Mouse (Mus musculus): ENCODE measurements around the gene Pkn1. TPM values are rescaled to one million over a fixed set of nuclear protein-coding genes. Genes with fewer than 3 reads are reported as not detected.

Gene Pkn1
- total and polyA plus RNA-seq, 3 experiments: 89.4 to 153 (median 104) TPM

DNA sequence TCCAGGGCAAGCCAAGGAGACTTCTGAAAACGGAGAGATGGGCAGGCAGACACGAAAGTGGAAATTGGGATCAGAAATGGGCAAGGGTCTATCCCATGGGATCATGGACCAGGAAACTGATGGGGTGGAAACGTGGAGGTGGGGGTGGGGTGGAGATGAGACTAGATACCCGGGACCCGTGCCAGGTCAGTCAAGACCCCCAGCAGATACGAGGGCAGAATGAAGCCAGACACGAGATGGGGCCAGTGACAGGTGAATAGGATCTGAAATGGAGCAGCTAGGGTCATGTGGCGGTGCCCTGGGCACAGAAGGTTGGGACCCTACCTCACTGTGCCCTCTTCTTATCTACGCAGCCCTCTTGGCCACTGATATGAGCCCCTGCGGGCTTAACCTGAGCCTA is 31.5 kb downstream of the Pkn1 start:
- Histone ChIP-seq H3K9me3 (replicated peaks) (peaks cover 13% of the 10 kb centered on the region), H3K4me1 (ENCODE audit: insufficient read depth, low read depth, low read length) (peaks cover 19% of the 10 kb centered on the region), H3K36me3 (replicated peaks) (peaks cover 81% of the 10 kb centered on the region), H3K27me3 (ENCODE audit: insufficient read depth, low read length) (no peaks in the 10 kb centered on the region; the same call in 1 of the 2 replicates), H3K4me3 (ENCODE audit: low read depth, low read length) (peak overlapping the region; percentile 13; the same call in 1 of the 2 replicates)
- TF ChIP-seq CTCF (IDR thresholded peaks at IDR 0.05; ENCODE audit: low read depth, low read length): no peak
- TF ChIP-seq POLR2AphosphoS5 (IDR thresholded peaks at IDR 0.05; ENCODE audit: insufficient replicate concordance, low read depth, low read length): no peak; the same call in 1 of the 2 replicates
- TF ChIP-seq TAL1 (conservative IDR thresholded peaks at IDR 0.05; ENCODE audit: low read depth, low read length): no peak
- no peak for TF ChIP-seq GATA1 (IDR thresholded peaks at IDR 0.05; ENCODE audit: borderline replicate concordance, low read length)
- no peak for TF ChIP-seq GATA2 (IDR thresholded peaks at IDR 0.05; ENCODE audit: borderline replicate concordance, low read depth, low read length)
- DNase-seq (ENCODE audit: low spot score): no peak
- ATAC-seq (ENCODE audit: extremely low read depth, insufficient number of reproducible peaks, low FRiP score, poor library complexity, severe bottlenecking): no peak

DNA sequence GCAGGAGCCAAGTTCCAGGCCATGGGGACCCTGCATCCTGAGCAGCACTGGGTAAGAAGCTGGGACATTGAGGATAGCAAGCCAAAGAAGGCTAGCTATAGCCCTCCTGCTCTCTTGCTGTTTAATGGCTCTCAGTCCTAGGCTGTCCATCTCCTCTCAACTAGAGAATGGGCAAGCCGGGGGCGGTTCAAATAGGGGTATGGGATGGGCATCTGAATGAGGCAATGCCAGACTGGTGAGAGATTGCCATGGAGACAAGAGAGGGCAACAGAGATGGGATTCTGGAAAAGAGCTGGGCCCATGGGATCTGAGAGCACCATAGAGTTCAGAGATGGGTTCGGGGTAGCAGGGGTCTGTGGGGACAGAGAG is 32.1 kb downstream of the Pkn1 start:
- DNase-seq (ENCODE audit: low spot score): no peak
- no peak for ATAC-seq (ENCODE audit: extremely low read depth, insufficient number of reproducible peaks, low FRiP score, poor library complexity, severe bottlenecking)

DNA sequence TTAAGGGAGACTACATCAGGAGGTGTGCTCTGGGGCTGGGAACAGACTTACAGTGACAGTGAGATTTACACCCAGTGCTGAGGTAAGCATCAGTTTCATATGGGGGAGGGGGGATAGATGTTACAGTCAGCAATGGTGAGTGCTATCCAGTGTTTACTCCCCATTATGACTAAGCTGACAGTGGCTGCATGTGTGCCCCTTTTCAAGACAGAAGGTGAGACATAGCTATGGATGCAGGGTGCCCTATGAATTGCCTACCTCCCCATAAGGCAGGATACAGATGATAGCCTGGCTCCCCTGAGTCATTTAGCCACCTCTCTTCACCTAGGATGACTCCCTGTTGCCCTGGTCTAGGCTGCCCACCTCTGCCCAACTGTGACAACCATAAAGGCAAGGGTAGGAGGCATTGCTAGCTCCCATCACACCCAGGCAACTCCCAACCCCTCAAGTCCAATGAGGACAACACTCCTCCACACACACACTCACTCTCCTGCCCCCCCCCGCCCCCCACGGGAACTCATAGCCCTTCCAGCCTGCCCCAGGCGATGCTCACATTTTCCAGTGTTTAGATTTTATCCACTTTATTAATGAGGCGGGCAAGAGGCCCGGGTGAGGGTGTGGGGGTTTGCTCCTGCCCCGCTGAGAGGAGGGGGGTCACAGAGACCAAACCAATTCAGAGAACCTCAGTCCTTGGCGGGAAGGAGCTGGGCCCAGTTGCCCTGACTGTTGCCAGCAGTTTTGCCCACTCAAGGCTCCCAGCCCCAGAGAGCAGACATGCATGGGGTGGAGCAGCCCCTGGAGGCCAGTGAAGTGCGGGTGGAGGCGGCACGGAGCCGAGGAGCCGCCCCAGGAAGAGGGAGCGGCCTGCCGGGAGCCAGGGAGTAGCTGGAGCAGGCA is 32.8 kb downstream of the Pkn1 start, which contains the start of gene Ptger1:
Gene Ptger1 (plus strand): TSS at position 710 of the 897 bp plus-strand sequence.
- Histone ChIP-seq H3K36me3 (replicated peaks) (peaks cover 80% of the 10 kb centered on the region), H3K9me3 (replicated peaks) (peaks cover 13% of the 10 kb centered on the region), H3K4me1 (ENCODE audit: insufficient read depth, low read depth, low read length) (peaks cover 27% of the 10 kb centered on the region), H3K4me3 (ENCODE audit: low read depth, low read length) (no peak within 1 kb of the TSS), H3K27me3 (ENCODE audit: insufficient read depth, low read length) (no peaks in the 10 kb centered on the region; the same call in 1 of the 2 replicates)
- ATAC-seq (ENCODE audit: extremely low read depth, insufficient number of reproducible peaks, low FRiP score, poor library complexity, severe bottlenecking) (no peak), DNase-seq (ENCODE audit: low spot score) (no peak)
- TF ChIP-seq POLR2AphosphoS5 (IDR thresholded peaks at IDR 0.05; ENCODE audit: insufficient replicate concordance, low read depth, low read length): peak; percentile 80
- TF ChIP-seq GATA1 (IDR thresholded peaks at IDR 0.05; ENCODE audit: borderline replicate concordance, low read length): no peak
- no peak for TF ChIP-seq TAL1 (conservative IDR thresholded peaks at IDR 0.05; ENCODE audit: low read depth, low read length)

More for the DNA sequence above, 32.1 kb downstream of the Pkn1 start:
- no peaks in the 10 kb centered on the region; the same call in 1 of the 2 replicates for H3K27me3 ChIP-seq (ENCODE audit: insufficient read depth, low read length)
- H3K4me3 ChIP-seq (ENCODE audit: low read depth, low read length): no peak overlapping the region
- peaks cover 26% of the 10 kb centered on the region for H3K4me1 ChIP-seq (ENCODE audit: insufficient read depth, low read depth, low read length)
- peaks cover 80% of the 10 kb centered on the region for H3K36me3 ChIP-seq (replicated peaks)
- no peak for TF ChIP-seq GATA1 (IDR thresholded peaks at IDR 0.05; ENCODE audit: borderline replicate concordance, low read length)
- no peak for TF ChIP-seq POLR2AphosphoS5 (IDR thresholded peaks at IDR 0.05; ENCODE audit: insufficient replicate concordance, low read depth, low read length)
- no peak for TF ChIP-seq TAL1 (conservative IDR thresholded peaks at IDR 0.05; ENCODE audit: low read depth, low read length)
- peaks cover 13% of the 10 kb centered on the region for H3K9me3 ChIP-seq (replicated peaks)

GRCm38 (mm10) chr8:83664931-83665625 is 33.9 kb downstream of the Pkn1 start:
- H3K36me3 ChIP-seq (replicated peaks): peaks cover 77% of the 10 kb centered on the region
- H3K4me1 ChIP-seq (ENCODE audit: insufficient read depth, low read depth, low read length): peaks cover 30% of the 10 kb centered on the region
- ATAC-seq (ENCODE audit: extremely low read depth, insufficient number of reproducible peaks, low FRiP score, poor library complexity, severe bottlenecking) (no peak), DNase-seq (ENCODE audit: low spot score) (no peak)
- H3K9me3 ChIP-seq (replicated peaks): peaks cover 13% of the 10 kb centered on the region
- TF ChIP-seq POLR2AphosphoS5 (IDR thresholded peaks at IDR 0.05; ENCODE audit: insufficient replicate concordance, low read depth, low read length) (no peak), CTCF (IDR thresholded peaks at IDR 0.05; ENCODE audit: low read depth, low read length) (no peak), GATA1 (IDR thresholded peaks at IDR 0.05; ENCODE audit: borderline replicate concordance, low read length) (no peak), TAL1 (conservative IDR thresholded peaks at IDR 0.05; ENCODE audit: low read depth, low read length) (no peak), GATA2 (IDR thresholded peaks at IDR 0.05; ENCODE audit: borderline replicate concordance, low read depth, low read length) (no peak)
- no peaks in the 10 kb centered on the region; the same call in 1 of the 2 replicates for H3K27me3 ChIP-seq (ENCODE audit: insufficient read depth, low read length)
- H3K4me3 ChIP-seq (ENCODE audit: low read depth, low read length): no peak overlapping the region

DNA sequence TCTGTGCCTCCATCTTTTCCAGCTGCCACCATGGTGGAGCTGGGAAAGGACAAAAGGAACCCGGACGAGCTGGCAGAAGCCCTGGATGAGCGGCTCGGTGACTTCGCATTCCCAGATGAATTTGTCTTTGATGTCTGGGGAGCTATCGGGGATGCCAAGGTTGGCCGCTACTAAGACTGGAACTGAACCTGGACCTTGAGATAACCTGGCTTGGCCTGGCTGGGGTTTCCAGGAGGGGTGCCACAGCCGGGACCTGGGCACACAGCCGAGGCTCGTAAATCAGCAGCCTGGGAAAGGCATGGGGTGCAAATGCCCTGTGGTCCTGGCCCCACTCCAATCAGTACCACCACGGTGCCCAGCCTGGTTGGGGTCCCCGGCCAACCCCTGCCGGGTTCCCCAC is 34.9 kb downstream of the Pkn1 start:
- Histone ChIP-seq H3K36me3 (replicated peaks) (peaks cover 71% of the 10 kb centered on the region), H3K4me1 (ENCODE audit: insufficient read depth, low read depth, low read length) (peaks cover 30% of the 10 kb centered on the region)
- ATAC-seq (ENCODE audit: extremely low read depth, insufficient number of reproducible peaks, low FRiP score, poor library complexity, severe bottlenecking): no peak

DNA sequence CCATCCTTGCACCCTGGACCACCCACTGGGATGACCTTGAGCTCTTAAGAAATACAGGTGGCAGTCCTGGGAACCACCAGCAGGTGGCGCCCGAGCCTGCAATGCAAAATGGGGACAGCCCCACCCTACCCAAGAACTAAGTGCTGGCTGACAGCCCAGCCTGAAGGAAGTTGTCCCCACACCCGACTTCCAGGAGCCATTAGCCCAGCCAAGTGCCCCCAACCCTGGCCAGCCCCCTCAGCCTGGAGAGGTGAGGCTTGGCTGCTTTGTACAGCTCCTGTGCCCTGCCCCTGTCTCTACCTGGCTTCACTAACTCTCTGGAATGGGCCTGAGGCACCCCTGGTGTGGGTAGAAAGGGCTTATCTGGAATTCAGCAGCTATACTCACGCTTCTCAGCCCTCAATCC is 36.6 kb downstream of the Pkn1 start:
- no peak overlapping the region for H3K4me3 ChIP-seq (ENCODE audit: low read depth, low read length)
- H3K4me1 ChIP-seq (ENCODE audit: insufficient read depth, low read depth, low read length): peaks cover 27% of the 10 kb centered on the region
- H3K36me3 ChIP-seq (replicated peaks): peaks cover 65% of the 10 kb centered on the region
- TF ChIP-seq GATA2 (IDR thresholded peaks at IDR 0.05; ENCODE audit: borderline replicate concordance, low read depth, low read length): no peak
- no peak for TF ChIP-seq GATA1 (IDR thresholded peaks at IDR 0.05; ENCODE audit: borderline replicate concordance, low read length)
- no peak for TF ChIP-seq TAL1 (conservative IDR thresholded peaks at IDR 0.05; ENCODE audit: low read depth, low read length)
- TF ChIP-seq POLR2AphosphoS5 (IDR thresholded peaks at IDR 0.05; ENCODE audit: insufficient replicate concordance, low read depth, low read length): no peak
- TF ChIP-seq CTCF (IDR thresholded peaks at IDR 0.05; ENCODE audit: low read depth, low read length): peak; percentile 95
- no peaks in the 10 kb centered on the region for H3K27me3 ChIP-seq (ENCODE audit: insufficient read depth, low read length)
- DNase-seq (ENCODE audit: low spot score) (peak; percentile 79), ATAC-seq (ENCODE audit: extremely low read depth, insufficient number of reproducible peaks, low FRiP score, poor library complexity, severe bottlenecking) (peak; percentile 51)
- H3K9me3 ChIP-seq (replicated peaks): no peaks in the 10 kb centered on the region

More for the DNA sequence above, 34.9 kb downstream of the Pkn1 start:
- Histone ChIP-seq H3K9me3 (replicated peaks) (peaks cover 11% of the 10 kb centered on the region), H3K27me3 (ENCODE audit: insufficient read depth, low read length) (no peaks in the 10 kb centered on the region; the same call in 1 of the 2 replicates), H3K4me3 (ENCODE audit: low read depth, low read length) (no peak overlapping the region)
- TF ChIP-seq POLR2AphosphoS5 (IDR thresholded peaks at IDR 0.05; ENCODE audit: insufficient replicate concordance, low read depth, low read length) (no peak), CTCF (IDR thresholded peaks at IDR 0.05; ENCODE audit: low read depth, low read length) (no peak), GATA1 (IDR thresholded peaks at IDR 0.05; ENCODE audit: borderline replicate concordance, low read length) (no peak), TAL1 (conservative IDR thresholded peaks at IDR 0.05; ENCODE audit: low read depth, low read length) (no peak), GATA2 (IDR thresholded peaks at IDR 0.05; ENCODE audit: borderline replicate concordance, low read depth, low read length) (no peak)
- no peak for DNase-seq (ENCODE audit: low spot score)
